Mouse (Mus musculus) heart, postnatal 14 days (tissue): ENCODE results near the gene Acss2. TPM values are rescaled to one million over a fixed set of nuclear protein-coding genes. Genes with fewer than 3 reads are reported as not detected.
"Not testable (repeated sequence)": the region's sequence is repeated elsewhere in the genome, so short reads cannot be mapped to it uniquely, and the experiment has no call there.

Experiments
- DNase-seq, 2 experiments: peaks; one replicate each; pipeline ENCODE4 v3.0.0; 2021 to 2022
- intact Hi-C: fragments of 180-260 bp; cut with DNase I; formaldehyde crosslinking; loops from one replicate; pipeline ENCODE4 v1.15.1; 2025
- total RNA-seq, 2 experiments: library from RNA; stranded (reverse); gene quantifications; 2 replicates each; pipeline ENCODE4 v1.2.3; 2021

The Acss2 gene
- total RNA-seq, 2 experiments from 2014 or later: 34.1 to 34.2 TPM

DNA sequence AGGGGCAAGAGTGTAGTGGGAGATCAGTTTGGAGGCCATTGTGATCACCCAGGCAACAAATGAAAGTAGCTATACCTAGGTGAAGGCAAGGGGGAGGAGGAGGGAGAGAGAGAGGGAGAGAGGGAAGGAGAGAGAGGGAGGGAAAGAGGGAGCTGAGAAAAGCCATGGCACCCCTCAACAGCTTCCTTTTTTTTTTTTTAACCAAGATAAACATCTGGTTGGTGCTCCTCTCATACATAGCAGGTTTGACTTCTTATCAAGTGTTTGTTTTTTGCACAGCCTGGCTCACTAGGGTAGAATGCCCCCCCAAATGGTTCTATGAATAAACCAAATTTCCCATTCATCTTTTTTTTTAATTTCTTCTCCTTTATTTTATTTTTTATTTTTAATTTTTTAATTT is 18.5 kb downstream of the Acss2 start:
- intact Hi-C loops: no loop called here
- no peak for DNase-seq

DNA sequence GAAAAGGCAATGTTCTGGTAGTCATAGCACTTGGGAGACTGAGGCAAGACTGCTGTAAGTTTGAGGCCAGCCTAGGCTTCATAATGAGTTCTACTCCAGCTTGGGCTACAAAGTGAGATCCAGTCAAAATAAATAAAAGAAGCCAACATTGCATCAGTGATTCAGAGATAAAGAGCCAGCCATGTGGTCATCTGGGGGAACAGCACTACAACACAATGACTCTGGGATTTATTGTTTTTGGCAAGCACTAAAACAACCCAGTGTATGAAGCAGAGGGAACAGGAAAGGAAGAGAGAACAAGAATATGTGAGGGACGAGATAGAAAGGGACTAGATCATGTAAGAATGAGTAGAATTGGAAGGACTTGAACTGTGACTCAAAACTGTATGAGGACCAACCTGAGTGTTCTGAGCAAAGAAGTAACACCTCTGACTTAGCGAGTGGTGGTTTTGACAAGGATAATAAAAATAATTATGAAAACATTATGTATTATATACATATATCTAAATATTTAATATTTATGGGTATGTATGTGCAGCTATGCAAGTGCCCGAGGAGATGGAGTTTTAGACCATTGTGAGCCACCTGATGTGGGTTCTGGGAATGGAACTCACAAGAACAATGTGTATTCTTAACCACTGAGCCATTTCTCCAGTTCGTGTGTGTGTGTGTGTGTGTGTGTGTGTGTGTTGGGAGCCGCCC is 20.2 kb downstream of the Acss2 start:
- intact Hi-C loops: no loop called here
- DNase-seq: no peak

DNA sequence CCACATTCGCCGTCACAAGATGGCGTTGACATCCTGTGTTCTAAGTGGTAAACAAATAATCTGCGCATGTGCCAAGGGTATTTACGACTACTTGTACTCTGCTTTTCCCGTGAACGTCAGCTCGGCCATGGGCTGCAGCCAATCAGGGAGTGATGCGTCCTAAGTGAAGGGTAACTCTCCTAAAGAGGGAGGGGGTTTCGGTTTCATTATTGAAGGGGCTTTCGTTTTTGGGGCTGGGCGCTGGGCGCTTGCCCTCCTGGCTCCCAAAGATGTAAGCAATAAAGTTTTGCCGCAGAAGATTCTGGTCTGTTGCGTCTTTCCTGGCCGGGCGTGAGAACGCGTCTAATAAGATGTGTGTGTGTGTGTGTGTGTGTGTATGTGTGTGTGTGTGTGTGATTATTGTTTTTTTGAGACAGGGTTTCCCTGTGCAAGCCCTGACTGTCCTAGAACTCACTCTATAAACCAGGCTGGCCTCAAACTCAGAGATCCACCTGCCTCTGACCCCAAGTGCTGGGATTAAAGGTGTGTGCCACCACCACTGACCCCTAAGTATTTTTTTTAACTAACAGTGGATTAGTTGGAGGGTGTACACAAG is 20.8 kb downstream of the Acss2 start:
- DNase-seq, intact Hi-C loops: not testable (repeated sequence)

DNA sequence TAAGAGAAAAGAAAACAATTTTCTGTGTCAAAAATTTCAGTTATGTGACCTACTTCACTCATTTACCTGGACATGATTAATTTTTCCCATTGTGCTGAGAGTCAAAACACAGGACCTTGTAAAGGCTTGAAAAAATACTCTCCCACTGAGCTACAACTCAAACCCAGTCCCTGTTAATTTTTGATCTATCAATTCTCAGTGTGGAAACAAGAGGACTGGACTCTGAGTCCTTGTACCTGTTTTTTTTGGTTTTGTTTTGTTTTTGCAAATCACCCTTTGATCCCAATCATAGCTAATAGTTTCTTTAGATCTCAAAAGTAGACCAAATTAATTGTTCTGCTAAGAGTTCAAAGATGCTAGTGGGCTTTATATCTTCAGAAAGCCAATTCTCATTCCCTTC is 21.9 kb downstream of the Acss2 start:
- intact Hi-C loops: no loop called here
- DNase-seq: no peak

DNA sequence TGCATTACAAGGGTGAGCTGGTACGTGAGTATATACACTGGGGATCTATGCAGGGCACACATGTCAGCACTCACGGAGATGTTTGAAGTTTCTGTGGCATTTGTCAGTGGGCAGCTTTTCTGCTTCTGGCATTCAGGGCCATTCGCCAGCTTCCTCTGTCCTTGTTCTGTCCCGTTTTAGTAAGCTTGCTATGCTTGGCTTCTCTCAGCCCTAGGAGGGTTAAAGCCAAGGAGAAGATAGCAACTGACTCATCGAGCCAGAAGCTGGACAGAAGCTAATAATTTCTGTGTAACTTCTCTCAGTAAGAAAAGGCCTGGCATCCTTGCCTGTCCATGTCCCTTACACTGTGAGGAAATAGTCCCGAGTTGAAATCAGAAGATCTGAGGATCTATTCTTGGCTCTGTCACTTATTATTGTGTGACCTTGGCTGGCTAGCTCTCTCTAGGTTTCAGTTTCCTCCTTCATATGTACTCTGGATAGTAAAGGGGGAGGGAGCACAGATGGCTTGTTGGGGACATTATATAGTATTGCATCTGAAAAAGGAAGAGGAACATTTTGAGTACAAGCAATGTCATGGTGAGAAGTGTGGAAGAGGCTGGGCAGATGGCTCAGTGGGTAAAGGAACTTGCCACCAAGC is 23.2 kb downstream of the Acss2 start:
- intact Hi-C loops: no loop called here
- peak; percentile 26 to 66 for DNase-seq

DNA sequence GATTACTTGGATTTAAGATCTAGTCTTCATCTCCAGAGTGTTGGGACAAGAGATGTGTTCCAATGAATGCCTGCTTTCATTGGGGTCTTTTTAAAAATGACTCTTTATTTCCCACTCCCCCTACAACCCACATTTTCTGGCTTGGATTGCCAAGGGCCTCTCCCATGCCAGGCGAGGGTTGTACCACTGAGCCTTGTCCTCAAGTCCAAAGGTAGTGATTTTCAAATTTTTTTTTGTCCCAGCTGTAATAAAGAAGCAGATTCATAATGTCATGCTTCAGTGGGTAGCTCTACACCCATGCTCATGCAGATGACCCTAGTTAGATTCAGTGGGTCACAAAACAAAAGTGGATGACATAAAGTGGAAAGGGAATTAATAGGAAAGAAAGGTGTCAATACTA is 29.2 kb downstream of the Acss2 start:
- intact Hi-C loops: no loop called here
- DNase-seq: no peak

DNA sequence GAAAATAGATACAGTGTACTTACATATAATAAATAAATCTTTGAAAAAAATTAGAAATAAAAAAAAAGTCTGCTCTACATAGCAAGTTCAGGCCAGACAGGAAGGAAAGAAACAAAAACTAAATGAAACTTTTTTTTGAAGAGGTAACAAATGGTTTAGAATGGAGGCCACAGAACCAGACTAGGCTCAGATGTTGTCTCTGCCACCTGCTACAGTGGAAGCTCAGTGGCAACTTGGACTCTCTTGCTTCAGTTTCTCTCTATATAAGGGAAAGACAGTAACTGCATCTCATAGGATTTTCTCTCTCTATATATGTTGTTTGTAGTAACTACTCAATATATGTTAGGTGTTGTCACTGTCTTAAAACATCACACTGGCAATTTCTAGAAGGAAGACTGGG is 34.6 kb downstream of the Acss2 start:
- intact Hi-C loops: no loop called here
- DNase-seq: no peak

DNA sequence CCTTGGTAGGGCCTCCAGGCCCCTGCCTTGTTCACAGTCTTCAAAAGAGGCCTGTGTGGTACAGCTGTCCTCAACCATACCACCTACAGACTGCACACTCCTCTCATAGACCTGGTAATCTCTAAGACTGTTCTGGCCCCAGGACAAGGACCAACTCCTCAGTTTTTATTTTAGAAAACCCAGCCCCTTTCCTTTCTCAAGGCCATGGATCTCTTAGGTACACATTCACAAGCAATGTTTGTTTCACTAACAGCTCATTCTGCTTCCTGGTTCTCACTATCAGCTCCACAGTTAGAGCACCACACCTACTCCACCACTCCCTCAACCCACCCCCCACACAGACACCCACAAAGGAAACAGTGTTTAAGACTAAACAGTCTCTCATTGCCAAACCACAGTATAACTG is 35.2 kb downstream of the Acss2 start:
- intact Hi-C loops: no loop called here
- no peak for DNase-seq

DNA sequence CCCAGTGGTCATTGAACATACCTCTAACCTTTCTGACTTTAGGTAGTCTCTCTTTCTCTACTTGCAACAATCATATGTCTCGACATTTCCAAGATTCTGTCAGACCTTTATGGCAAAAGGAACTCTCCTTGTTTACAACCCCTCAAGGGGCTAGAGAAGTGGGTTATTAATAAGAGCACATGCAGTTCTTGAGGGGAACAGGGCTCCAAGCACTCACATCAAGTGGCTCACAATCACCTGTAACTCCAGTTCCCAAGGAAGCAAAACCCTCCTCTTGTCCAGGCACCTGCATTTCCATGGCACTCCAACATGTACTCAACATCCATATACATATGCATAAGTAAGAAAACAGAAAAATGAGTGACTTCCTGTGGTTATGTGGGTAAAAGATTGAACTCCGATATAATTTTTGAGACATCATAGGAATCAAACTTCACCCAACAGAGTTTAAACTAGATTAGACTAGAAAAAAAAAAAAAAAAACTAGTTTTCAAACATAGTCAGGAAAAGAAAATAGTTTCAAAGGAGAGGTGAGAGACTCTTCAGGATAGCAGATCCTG is 36.8 kb downstream of the Acss2 start:
- DNase-seq: no peak
- intact Hi-C loops: no loop called here

DNA sequence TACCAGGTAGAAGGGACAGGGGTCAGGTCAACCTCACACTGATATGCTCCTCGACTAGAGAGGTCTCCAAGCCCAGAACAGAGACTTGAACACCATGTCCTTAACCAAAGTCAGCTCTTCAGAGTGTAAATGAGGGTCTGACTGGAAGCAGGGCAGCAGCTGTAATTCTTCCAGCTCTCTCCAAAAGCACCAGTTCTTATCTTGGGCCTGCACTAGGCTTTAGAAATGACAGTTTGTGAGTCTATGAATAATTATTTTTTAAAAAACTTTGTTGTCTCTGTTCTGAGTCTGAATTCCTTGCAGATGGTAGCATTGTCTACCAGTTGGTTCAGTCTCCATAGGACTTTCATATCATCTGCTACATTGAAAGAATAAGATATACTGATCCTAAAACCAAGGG is 44.5 kb downstream of the Acss2 start:
- no peak for DNase-seq
- intact Hi-C loops: no loop called here

DNA sequence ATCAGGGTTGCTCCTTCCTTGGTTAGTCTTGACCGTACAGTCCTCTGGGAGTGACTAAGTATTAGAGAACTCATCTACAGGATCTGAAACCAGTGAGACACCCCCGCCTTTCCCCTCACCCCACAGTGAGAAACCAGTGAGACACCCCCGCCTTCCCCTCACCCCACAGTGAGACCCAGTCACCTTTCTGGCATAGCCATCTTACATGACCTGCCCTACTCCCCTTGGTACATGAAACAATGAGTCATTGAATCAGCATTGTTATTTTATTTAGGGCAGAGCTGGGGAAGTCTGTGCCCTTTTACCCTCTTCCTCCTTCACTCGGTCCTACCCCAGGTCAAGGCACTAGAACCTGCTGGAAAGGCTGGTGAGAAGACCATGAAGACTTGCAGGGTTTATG is 45.2 kb downstream of the Acss2 start:
- DNase-seq: no peak
- intact Hi-C loops: no loop called here

DNA sequence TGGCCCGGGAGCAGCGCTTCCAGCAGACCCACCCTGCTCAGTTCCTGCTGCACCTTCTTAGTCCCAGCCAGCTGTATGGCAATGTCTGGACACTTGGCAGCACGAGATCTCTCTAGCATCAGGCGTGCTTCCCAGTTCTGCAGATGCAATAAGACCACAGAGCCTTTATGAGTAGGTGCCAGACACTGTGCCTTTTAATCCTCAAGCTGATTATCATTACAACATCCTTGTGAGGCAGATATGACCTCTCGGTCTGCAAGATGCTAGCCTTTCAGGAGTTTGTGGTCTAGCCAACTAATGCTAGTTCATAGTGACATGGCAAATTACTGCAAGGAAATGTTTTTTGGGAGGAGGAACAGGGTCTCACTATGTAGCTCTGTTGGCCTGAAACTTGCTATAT is 50.0 kb downstream of the Acss2 start:
- no peak for DNase-seq
- intact Hi-C loops: no loop called here

DNA sequence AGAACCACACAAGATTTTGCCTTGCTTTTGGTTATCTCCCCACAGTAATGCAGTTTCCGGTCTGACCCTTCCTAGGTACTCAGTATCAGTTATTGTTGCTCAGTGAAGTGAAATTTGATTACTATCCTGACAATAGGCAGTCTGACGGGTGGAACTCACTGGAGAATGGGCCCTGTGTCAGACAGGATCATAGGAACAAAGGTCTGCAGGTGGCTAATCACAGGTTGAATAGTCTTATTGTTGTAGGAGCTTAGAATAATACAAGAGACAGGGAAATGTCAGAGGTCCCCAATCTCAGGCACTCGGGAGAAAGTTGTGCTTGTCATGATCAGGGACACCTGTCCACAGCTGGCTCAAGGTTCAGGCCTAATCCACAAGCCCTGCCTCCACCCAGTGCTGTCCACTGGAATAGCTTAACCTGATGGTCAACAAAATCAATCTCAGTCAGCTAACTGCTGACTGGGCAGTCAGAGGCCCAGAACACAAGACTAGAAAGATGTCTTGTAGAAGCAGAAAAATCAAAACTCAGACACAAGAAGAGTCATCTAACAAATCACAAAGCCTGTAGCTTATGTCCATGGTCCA is 51.6 kb downstream of the Acss2 start:
- DNase-seq: no peak
- intact Hi-C loops: no loop called here

DNA sequence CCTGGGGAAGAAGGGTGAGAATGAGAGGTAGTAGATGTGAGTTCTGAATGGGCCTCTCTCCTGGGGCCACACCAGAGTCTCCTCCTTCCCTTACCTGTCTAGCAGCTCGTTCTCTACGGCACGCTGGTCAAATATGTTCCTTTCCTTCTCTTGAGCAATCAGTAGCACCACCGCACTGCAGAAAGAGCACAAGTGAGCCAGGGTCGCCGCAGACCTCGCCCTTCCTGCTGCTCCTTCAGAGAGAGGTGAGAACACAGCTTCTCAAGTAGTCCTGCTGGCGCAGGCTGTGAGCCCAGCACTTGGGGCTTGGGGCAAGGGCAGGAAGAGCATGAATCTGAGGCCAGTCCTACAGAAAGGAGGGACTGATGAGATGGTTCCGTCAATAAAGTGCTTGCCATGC is 55.3 kb downstream of the Acss2 start:
- intact Hi-C loops: no loop called here
- DNase-seq: no peak

DNA sequence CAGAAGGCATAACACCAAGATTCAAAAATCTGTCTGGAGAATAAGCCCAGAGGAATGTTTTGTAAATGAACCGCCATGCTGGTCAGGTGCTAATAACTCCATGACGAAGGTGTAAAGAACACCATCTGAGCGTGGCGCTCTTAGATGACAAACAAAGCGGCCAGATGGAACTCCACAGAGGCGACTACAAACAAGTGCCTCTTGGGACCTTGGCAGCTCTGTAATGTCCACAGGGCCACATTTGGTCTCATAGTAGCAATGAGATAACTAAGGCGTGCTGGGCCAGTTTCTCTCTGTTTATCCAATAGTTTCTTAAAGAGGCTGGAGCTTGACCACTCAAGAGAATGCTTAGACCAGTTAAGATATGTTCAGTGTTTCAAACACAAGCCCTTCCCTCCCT is 56.2 kb downstream of the Acss2 start:
- DNase-seq: no peak
- intact Hi-C loops: no loop called here

DNA sequence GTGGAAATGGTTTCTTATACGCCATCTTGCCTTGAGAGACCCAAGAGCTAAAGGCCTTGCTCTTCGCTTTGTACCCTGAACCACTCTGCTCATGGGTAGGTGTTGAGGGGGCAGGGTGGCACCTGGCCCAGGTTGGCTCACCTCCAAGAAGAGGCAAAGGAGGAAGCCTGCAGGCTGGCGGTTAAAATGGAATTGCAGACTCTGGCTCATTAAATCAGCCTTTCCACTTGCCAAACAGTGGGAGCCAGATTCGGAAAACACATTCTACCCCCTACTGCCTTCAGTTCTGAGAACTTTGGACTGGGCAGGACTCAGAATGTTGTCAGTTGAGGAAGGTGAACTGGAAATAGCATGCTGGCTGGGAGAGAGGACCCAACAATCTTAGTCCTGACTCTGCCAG is 57.0 kb downstream of the Acss2 start:
- peak; percentile 15 to 61 for DNase-seq

DNA sequence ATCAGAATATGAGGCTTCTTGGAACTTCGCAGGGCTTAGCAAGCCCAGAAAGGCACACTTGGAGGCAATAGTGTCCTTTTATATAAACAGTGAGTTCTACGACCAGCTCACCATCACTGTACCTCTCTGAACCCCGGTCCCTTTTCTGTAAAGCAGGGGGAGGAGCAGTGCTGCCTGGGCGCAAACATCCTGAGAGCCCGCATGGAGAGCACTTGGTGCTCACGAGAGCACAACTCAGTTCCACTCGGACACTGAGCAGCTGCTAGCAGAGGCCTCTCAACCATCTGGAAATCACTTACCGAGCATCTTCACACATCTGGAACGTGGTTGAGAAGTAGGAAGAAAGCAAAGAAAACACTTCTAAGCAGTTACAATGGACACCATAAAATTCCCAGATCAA is 58.9 kb downstream of the Acss2 start:
- intact Hi-C loops: no loop called here
- no peak for DNase-seq

More for the DNA sequence above, 57.0 kb downstream of the Acss2 start:
- intact Hi-C loops: no loop called here

DNA sequence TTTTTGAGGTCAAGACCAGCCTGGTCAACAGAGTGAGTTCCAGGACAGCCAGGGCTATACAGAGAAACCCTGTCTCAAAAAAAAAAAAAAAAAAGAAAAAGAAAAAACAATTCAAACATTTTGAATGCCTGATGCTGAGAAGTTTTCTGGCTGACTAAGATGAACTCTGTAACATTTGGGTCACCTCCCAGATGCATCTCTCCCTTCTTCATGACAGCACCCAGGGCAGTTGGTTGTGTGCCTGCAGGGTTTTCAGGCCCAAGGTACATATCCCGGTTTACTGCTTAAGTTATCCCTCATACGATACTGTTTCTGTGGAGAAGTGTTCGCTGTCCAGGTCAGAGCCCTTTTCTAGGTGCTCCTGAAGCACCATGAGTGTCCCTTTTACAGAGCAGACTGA is 62.6 kb downstream of the Acss2 start:
- no peak for DNase-seq
- intact Hi-C loops: no loop called here

DNA sequence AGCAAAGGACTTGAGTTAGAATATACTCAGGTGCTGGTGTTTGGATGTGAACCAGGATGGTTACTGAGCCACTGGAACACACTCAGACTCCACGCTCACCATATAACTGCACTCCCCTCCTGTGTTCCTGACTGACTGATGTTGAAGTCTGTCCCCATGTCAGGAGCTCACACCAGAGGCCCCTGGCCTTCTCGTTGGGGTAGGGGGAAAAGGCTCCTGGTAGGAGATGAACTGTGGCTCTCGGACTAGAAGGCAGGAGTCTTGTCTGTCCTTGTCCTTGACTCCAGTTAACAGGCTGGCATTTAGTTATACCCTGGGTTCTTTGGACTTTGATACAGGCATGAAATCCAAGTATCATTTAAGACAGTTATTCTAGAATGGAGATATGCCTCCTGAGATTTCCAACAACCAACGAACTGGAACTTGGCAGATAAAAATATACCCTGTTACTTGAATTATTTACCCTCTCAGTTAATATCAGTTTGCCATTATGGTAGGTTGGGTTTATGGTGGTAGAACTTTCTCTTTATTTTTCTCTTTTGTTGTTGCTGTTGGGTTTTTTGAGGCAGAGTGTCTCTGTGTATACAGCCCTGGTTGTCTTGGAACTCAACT is 64.7 kb downstream of the Acss2 start:
- DNase-seq: no peak
- intact Hi-C loops: no loop called here

DNA sequence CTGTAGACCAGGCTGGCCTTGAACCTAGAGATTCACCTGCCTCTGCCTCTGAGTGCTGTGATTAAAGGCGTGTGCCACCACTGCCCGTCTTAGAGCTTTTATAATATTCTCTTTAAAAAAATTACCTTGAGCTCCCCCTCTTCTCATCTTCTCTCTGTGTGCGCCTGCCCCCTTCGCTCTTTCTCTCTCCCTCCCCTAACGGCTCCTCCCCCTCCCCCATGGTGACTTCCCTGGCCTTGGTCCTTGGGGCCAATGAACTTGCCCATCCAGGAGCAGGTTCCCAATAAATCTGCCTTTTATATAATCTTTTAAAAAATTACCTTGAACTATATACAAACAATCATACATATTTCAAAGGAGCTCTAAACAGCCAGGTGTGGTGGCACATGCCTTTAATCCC is 65.2 kb downstream of the Acss2 start:
- DNase-seq: no peak
- intact Hi-C loops: no loop called here

DNA sequence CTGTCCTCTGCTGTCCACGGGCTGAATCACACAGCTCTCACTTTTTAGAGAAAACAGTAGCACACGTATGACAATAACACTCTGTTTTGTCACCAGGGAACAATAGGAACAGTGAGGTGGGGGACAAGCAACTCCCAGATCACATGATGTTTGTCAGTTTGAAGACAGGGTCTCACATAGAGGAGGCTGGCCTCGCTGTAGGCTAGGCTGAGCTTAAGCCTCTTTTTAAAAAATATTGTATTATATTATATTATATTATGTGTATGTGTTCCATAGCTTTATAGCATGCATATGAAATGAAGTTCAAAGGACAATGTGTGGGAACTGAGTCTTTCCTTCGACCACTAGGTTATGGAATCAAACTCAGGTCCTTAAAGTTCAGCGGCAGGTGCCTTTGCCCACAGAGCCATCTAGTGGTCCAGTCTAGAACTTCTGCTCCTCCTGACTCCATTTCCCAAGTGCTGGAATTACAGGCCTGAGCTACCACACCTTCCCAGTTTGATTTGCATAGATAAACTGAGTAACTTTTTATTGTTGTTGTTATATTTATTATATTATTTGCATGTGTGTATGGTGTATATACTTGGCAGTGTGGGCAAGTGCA is 66.3 kb downstream of the Acss2 start:
- intact Hi-C loops: loop anchor here (1.0 kb wide), 1 partner anchor 68 kb away; no protein-coding TSS in a partner anchor
- DNase-seq: peak; percentile 55 to 79
